Mouse (Mus musculus) myocyte (in vitro differentiated cells): ENCODE data around the gene Spsb2. TPM values are rescaled to one million over a fixed set of nuclear protein-coding genes. Genes with fewer than 3 reads are reported as not detected.
A peak's percentile ranks its signal among the peaks of the same experiment; 100 is the strongest.

ENCODE experiments used
- H3K27me3 ChIP-seq: one replicate; pipeline ENCODE4 v1.6.1; 2011; ENCODE audit not compliant: control insufficient read depth, insufficient read depth, insufficient read length
- H3K36me3 ChIP-seq: one replicate; pipeline ENCODE4 v1.6.1; 2011; ENCODE audit not compliant: control insufficient read depth, insufficient read depth
- H3K4me2 ChIP-seq: one replicate; pipeline ENCODE4 v1.6.1; 2011; ENCODE audit warnings: low read depth, control low read depth
- H3K4me3 ChIP-seq: one replicate; pipeline ENCODE4 v1.5.1; 2011; ENCODE audit warnings: mild to moderate bottlenecking, control low read depth, moderate library complexity
- H3K79me2 ChIP-seq: one replicate; pipeline ENCODE4 v1.6.1; 2011; ENCODE audit not compliant: control insufficient read depth, insufficient read depth
- H3ac ChIP-seq: one replicate; pipeline ENCODE4 v1.6.1; 2011; ENCODE audit not compliant: control insufficient read depth, insufficient read length
- CEBPB ChIP-seq: IDR thresholded peaks from 2 replicates; pipeline ENCODE4 v1.6.1; 2011; ENCODE audit warnings: mild to moderate bottlenecking, moderate library complexity; ENCODE audit not compliant: poor library complexity, insufficient read depth, severe bottlenecking
- E2F4 ChIP-seq: IDR thresholded peaks from one replicate; pipeline ENCODE4 v1.6.1; 2011; ENCODE audit warnings: mild to moderate bottlenecking, control low read depth, moderate library complexity; ENCODE audit not compliant: insufficient read depth
- MAX ChIP-seq: IDR thresholded peaks from one replicate; pipeline ENCODE4 v1.6.1; 2011; ENCODE audit warnings: low read depth, mild to moderate bottlenecking, control low read depth
- MYOD1 ChIP-seq, 3 experiments: IDR thresholded peaks; one replicate each; pipeline ENCODE4 v1.6.1; 2011; ENCODE audit warnings: control low read depth in 2 of 3, low read depth in 2 of 3, mild to moderate bottlenecking in 2 of 3, moderate library complexity in 1 of 3; ENCODE audit not compliant: insufficient read length in 2 of 3, control insufficient read depth in 1 of 3
- MYOG ChIP-seq, 3 experiments: IDR thresholded peaks; one replicate each; pipeline ENCODE4 v1.6.1; 2011; ENCODE audit warnings: control low read depth in 2 of 3, low read depth in 2 of 3, mild to moderate bottlenecking in 2 of 3; ENCODE audit not compliant: insufficient read length in 2 of 3, control insufficient read depth in 1 of 3, insufficient read depth in 1 of 3
- POLR2A ChIP-seq: IDR thresholded peaks from one replicate; pipeline ENCODE4 v1.6.1; 2011; ENCODE audit warnings: low read depth, mild to moderate bottlenecking, control low read depth, moderate library complexity; ENCODE audit not compliant: insufficient read length
- POLR2AphosphoS2 ChIP-seq: IDR thresholded peaks from one replicate; pipeline ENCODE4 v1.6.1; 2011; ENCODE audit warnings: low read depth, control low read depth; ENCODE audit not compliant: insufficient read length
- REST ChIP-seq: IDR thresholded peaks from one replicate; pipeline ENCODE4 v1.6.1; 2011; ENCODE audit warnings: mild to moderate bottlenecking, control low read depth, moderate library complexity; ENCODE audit not compliant: insufficient read depth, insufficient read length
- SRF ChIP-seq: IDR thresholded peaks from one replicate; pipeline ENCODE4 v1.6.1; 2011; ENCODE audit warnings: low read depth; ENCODE audit not compliant: control insufficient read depth, insufficient read length
- TCF12 ChIP-seq: IDR thresholded peaks from one replicate; pipeline ENCODE4 v1.6.1; 2011; ENCODE audit warnings: mild to moderate bottlenecking, control low read depth; ENCODE audit not compliant: poor library complexity, insufficient read depth, severe bottlenecking
- TCF3 ChIP-seq: IDR thresholded peaks from one replicate; pipeline ENCODE4 v1.6.1; 2011; ENCODE audit warnings: low read depth, control low read depth; ENCODE audit not compliant: insufficient read length
- USF1 ChIP-seq: IDR thresholded peaks from one replicate; pipeline ENCODE4 v1.6.1; 2011; ENCODE audit warnings: low read depth, mild to moderate bottlenecking, control low read depth, moderate library complexity
- polyA plus RNA-seq: library from polyadenylated mRNA; unstranded; fragments of >200 nt; fragmentation: generic; extraction: Trizol; gene quantifications from one replicate; pipeline ENCODE4 v1.2.1, GENCODE M21; 2012; ENCODE audit warnings: missing spikeins

Gene Spsb2
- polyA plus RNA-seq, 1 experiment: 41.2 TPM

GRCm38 (mm10) chr6:124787722-124788121 lies 20.7 kb upstream of the Spsb2 start:
- no peaks in the 10 kb centered on the region for H3K36me3 ChIP-seq
- TF ChIP-seq POLR2A (no peak), CEBPB (no peak), SRF (no peak), MAX (no peak), POLR2AphosphoS2 (no peak), USF1 (no peak), E2F4 (no peak), TCF3 (no peak)
- no peak overlapping the region for H3K4me2 ChIP-seq
- no peaks in the 10 kb centered on the region for H3K79me2 ChIP-seq
- H3ac ChIP-seq: no peak overlapping the region
- no peaks in the 10 kb centered on the region for H3K27me3 ChIP-seq
- H3K4me3 ChIP-seq: no peak overlapping the region

- no peaks in the 10 kb centered on the region for H3K27me3 ChIP-seq
- H3K4me3 ChIP-seq: no peak overlapping the region
- H3K79me2 ChIP-seq: no peaks in the 10 kb centered on the region
- no peaks in the 10 kb centered on the region for H3K36me3 ChIP-seq
- H3ac ChIP-seq: no peak overlapping the region
- no peak overlapping the region for H3K4me2 ChIP-seq
- TF ChIP-seq TCF3 (no peak), MYOD1 (IDR thresholded peaks at IDR 0.05; ENCODE audit: control insufficient read depth in 1 of 3, insufficient read length in 2 of 3, low read depth in 2 of 3) (no peak), POLR2A (no peak), CEBPB (no peak), TCF12 (no peak), SRF (no peak), E2F4 (no peak), MYOG (IDR thresholded peaks at IDR 0.05; ENCODE audit: control insufficient read depth in 1 of 3, insufficient read depth in 1 of 3, insufficient read length in 2 of 3, low read depth in 2 of 3) (no peak), POLR2AphosphoS2 (no peak), USF1 (no peak), REST (no peak), MAX (no peak)
Measured at GRCm38 (mm10) chr6:124789519-124789918, 18.9 kb upstream of the Spsb2 start.

DNA sequence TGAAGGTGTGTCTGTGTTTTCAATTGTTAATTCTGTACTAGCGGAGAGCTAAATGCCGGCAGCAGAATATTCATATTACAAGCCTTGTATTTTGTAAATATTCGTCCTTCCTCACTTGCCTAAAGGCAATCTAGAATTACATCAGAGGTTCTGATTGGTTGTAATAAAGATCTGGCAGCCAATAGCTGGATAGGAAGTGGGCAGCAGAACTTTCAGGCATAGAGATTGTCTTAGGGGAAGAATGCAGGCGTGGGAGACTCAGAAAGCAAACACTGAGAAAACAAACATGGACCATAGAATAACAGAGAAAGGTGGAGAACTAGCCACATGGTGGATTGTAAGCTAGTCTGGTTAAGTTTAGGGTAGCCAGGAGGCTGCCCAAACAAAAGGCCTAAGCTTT lies 18.3 kb upstream of the Spsb2 start:
- Histone ChIP-seq H3K27me3 (no peaks in the 10 kb centered on the region), H3ac (no peak overlapping the region), H3K4me3 (no peak overlapping the region), H3K36me3 (no peaks in the 10 kb centered on the region), H3K79me2 (no peaks in the 10 kb centered on the region), H3K4me2 (no peak overlapping the region)
- TF ChIP-seq REST: no peak
- TF ChIP-seq POLR2AphosphoS2: no peak
- no peak for TF ChIP-seq MAX
- TF ChIP-seq TCF3: no peak
- no peak for TF ChIP-seq SRF

DNA sequence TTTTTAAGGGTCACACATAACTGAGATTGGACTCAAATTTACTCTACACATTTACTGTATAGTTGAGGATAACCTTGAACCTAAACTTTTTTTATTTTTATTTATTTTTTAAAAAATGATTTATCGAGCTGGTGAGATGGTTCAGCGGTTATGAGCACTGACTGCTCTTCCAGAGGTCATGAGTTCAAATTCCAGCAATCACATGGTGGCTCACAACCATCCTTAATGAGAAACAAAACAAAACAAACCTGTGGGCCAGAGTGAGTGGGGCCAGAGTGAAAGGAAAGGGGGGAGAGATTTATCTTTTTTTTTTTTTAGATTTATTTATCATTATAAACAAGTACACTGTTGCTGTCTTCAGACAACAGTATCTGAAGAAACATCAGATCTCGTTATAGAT lies 16.6 kb upstream of the Spsb2 start:
- H3K36me3 ChIP-seq: no peaks in the 10 kb centered on the region
- no peaks in the 10 kb centered on the region for H3K27me3 ChIP-seq
- TF ChIP-seq CEBPB: no peak
- no peak for TF ChIP-seq TCF12
- TF ChIP-seq MYOG (IDR thresholded peaks at IDR 0.05; ENCODE audit: control insufficient read depth in 1 of 3, insufficient read depth in 1 of 3, insufficient read length in 2 of 3, low read depth in 2 of 3): no peak
- TF ChIP-seq TCF3: no peak
- TF ChIP-seq E2F4: no peak
- TF ChIP-seq MYOD1 (IDR thresholded peaks at IDR 0.05; ENCODE audit: control insufficient read depth in 1 of 3, insufficient read length in 2 of 3, low read depth in 2 of 3): no peak
- no peak for TF ChIP-seq MAX
- no peak for TF ChIP-seq SRF
- TF ChIP-seq REST: no peak
- no peak for TF ChIP-seq POLR2A
- TF ChIP-seq USF1: no peak
- TF ChIP-seq POLR2AphosphoS2: no peak
- H3K79me2 ChIP-seq: no peaks in the 10 kb centered on the region
- no peak overlapping the region for H3K4me2 ChIP-seq
- no peak overlapping the region for H3K4me3 ChIP-seq
- H3ac ChIP-seq: no peak overlapping the region

DNA sequence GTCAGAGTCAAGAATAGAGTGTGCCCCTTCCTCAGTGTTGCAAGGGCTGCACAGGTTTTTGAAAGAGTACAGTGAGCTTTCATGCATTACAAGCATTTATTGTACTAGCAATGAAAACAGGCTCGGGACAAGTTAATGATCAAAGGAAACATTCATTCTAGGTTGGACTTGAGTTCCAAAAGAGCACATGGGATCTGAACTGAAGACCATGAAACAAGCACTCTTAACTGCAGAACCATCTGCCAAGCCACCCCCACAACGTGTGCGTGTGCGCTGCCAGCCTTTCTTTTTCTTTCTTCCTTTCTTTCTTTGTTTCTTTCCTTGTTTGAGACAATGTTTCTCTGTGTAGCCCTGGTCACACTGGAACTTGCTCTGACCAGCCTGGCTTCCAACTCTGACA lies 12.7 kb upstream of the Spsb2 start:
- Histone ChIP-seq H3K27me3 (no peaks in the 10 kb centered on the region), H3K79me2 (no peaks in the 10 kb centered on the region), H3K4me2 (peak overlapping the region; percentile 12), H3K4me3 (no peak overlapping the region), H3K36me3 (no peaks in the 10 kb centered on the region), H3ac (no peak overlapping the region)
- no peak for TF ChIP-seq SRF
- no peak for TF ChIP-seq USF1
- TF ChIP-seq POLR2AphosphoS2: no peak
- TF ChIP-seq CEBPB: no peak
- no peak for TF ChIP-seq TCF12
- TF ChIP-seq E2F4: no peak
- TF ChIP-seq TCF3: no peak
- TF ChIP-seq MYOG (IDR thresholded peaks at IDR 0.05; ENCODE audit: control insufficient read depth in 1 of 3, insufficient read depth in 1 of 3, insufficient read length in 2 of 3, low read depth in 2 of 3): no peak
- no peak for TF ChIP-seq MYOD1 (IDR thresholded peaks at IDR 0.05; ENCODE audit: control insufficient read depth in 1 of 3, insufficient read length in 2 of 3, low read depth in 2 of 3)
- no peak for TF ChIP-seq POLR2A
- TF ChIP-seq MAX: no peak
- no peak for TF ChIP-seq REST
